Mouse (Mus musculus): Measurements from ENCODE around the gene Akap7. TPM values are rescaled to one million over a fixed set of nuclear protein-coding genes. Genes with fewer than 3 reads are reported as not detected.

Gene Akap7
- polyA plus RNA-seq, 1 experiment from 2014 or later = 17.0 TPM

DNA sequence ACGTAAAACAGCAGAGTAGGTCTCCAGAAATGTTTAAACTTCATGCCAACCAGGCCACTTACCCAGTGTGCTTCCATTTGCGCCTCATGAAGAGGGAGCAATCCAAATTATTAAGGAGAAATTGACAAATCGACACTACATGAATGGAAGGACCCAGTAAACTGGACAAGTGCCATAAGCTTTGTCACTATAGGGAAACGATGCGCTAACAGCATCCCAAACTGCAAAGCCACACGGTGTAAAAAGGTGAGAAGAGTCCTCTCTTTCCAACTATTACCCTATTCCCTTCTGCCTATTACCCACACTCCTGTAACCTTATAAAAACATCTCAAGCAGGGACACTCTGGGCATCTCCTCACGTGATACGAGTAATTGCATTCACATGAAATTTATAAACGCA is 11.8 kb downstream of the Akap7 start:
- 88% methylated on average over 9 of the region's 9 CpGs for WGBS
- no peak overlapping the region for H3K4me3 ChIP-seq
- H3K9me3 ChIP-seq = 0 out of 2 replicates have a peak, but pooled peaks cover 2% of the 10 kb centered on the region
- no peak overlapping the region for H3K27ac ChIP-seq (replicated peaks)
- H3K4me1 ChIP-seq = peaks cover 19% of the 10 kb centered on the region
- DNase-seq (ENCODE audit: low spot score) = no peak
- no peaks in the 10 kb centered on the region for H3K36me3 ChIP-seq (replicated peaks)
- H3K27me3 ChIP-seq (replicated peaks; ENCODE audit: low read depth, poor library complexity, severe bottlenecking) = no peaks in the 10 kb centered on the region

DNA sequence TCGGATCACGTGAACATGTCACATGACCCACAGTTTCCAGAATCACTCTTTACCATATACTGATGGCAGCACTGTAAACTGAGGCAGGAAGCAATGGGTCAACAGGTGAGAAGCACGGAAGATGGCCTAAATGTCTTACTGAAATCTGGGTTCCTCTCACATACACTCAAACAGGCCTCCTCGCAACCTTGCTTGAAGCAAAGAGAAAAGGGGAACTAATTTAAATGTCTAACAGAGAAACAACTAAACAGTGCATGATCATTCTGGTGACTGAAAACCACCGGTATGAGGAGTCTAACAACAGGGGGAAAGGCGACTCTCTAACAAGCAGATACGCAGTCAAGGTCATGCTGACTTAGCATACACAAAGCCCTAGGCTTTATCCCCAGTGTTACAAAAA is 12.7 kb downstream of the Akap7 start:
- Histone ChIP-seq H3K36me3 (replicated peaks) (no peaks in the 10 kb centered on the region), H3K9me3 (0 out of 2 replicates have a peak, but pooled peaks cover 2% of the 10 kb centered on the region), H3K27me3 (replicated peaks; ENCODE audit: low read depth, poor library complexity, severe bottlenecking) (no peaks in the 10 kb centered on the region), H3K4me1 (peaks cover 14% of the 10 kb centered on the region), H3K27ac (replicated peaks) (no peak overlapping the region), H3K4me3 (no peak overlapping the region)
- DNase-seq (ENCODE audit: low spot score) = no peak
- WGBS = 82% methylated on average over 7 of the region's 7 CpGs

DNA sequence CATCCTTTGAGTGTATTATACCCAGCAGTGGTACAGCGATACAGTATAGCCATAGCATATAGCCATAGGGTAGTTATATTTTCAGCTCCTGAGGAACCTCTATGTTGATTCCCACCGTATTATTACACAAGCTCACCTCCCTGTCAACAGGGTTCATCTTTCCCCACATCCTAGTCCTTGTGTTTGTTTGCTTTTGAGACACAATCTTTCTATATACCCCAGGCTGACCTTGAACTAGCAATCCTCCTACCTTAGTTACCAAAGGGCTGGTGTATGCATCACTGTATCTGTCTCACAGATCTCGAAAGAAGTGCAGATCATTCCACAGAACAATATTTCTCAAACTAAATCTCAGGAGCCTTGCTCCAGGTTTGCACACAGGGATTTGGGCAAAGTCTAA is 13.9 kb downstream of the Akap7 start:
- Histone ChIP-seq H3K36me3 (replicated peaks) (0 out of 2 replicates have a peak, but pooled peaks cover 1% of the 10 kb centered on the region), H3K27ac (replicated peaks) (no peak overlapping the region), H3K9me3 (no peaks in the 10 kb centered on the region), H3K4me3 (no peak overlapping the region), H3K27me3 (replicated peaks; ENCODE audit: low read depth, poor library complexity, severe bottlenecking) (no peaks in the 10 kb centered on the region), H3K4me1 (peaks cover 14% of the 10 kb centered on the region)
- DNase-seq (ENCODE audit: low spot score) = no peak
- WGBS = 94% methylated on average over 3 of the region's 3 CpGs

DNA sequence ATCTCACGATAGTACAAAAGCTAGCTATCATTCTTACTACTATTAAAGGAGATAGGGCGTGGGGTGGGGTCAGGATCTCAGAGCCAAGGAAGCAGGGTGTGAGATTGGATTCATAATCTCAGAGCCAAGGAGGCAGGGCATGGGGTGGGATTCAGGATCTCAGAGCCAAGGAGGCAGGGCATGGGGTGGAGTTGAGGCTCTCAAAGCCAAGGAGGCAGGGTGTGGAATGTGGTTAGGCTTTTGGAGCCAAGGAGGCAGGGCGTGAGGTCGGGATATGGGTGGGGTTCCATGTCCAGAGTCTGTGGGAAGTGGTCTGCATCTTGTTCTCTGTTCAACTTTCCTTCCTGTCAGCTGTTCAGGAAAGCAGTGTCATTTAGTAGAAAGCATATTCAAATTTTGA is 16.6 kb downstream of the Akap7 start:
- no peaks in the 10 kb centered on the region for H3K9me3 ChIP-seq
- WGBS = 83% methylated on average over 4 of the region's 4 CpGs
- H3K27me3 ChIP-seq (replicated peaks; ENCODE audit: low read depth, poor library complexity, severe bottlenecking) = no peaks in the 10 kb centered on the region
- no peak overlapping the region for H3K27ac ChIP-seq (replicated peaks)
- H3K4me3 ChIP-seq = no peak overlapping the region
- H3K36me3 ChIP-seq (replicated peaks) = peaks cover 4% of the 10 kb centered on the region; the same call in 1 of the 2 replicates
- H3K4me1 ChIP-seq = no peaks in the 10 kb centered on the region
- no peak for DNase-seq (ENCODE audit: low spot score)

DNA sequence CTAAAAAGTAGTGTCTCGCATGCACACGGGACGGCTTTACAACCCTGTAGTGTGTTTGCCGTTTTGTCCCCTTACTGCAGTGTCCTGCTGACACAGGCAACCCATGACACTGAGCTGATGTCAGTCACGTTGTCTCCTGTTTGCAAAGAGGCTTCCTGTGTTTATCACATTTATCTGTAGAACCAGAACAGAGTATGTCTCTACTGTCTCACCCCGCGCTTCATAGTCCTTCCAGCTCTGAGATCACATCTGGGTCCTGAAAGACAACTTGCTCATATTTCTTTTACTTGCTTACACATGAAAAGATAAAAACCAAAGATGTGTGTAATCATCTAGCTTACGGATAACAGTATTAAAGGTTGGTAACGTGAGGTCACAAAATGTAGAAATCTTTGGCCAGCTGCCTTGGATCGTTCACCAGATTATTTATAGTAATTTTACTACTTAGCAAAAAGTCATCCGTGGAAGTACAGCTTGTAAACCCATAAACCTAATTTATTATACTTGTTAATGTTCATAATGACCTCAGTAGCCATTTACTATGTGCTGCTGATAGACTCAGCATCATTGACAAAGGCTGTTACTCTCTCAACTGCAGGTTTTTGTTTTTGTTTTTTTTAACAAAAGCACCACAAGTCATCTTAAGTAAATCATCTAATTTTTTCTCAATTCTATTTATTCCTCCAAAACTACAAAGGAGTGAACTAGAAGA is 22.4 kb downstream of the Akap7 start:
- Histone ChIP-seq H3K36me3 (replicated peaks) (peaks cover 9% of the 10 kb centered on the region; the same call in 1 of the 2 replicates), H3K9me3 (no peaks in the 10 kb centered on the region), H3K27me3 (replicated peaks; ENCODE audit: low read depth, poor library complexity, severe bottlenecking) (no peaks in the 10 kb centered on the region), H3K4me1 (peaks cover 14% of the 10 kb centered on the region), H3K4me3 (no peak overlapping the region), H3K27ac (replicated peaks) (no peak overlapping the region)
- WGBS = 90% methylated on average over 11 of the region's 11 CpGs
- DNase-seq (ENCODE audit: low spot score) = no peak

DNA sequence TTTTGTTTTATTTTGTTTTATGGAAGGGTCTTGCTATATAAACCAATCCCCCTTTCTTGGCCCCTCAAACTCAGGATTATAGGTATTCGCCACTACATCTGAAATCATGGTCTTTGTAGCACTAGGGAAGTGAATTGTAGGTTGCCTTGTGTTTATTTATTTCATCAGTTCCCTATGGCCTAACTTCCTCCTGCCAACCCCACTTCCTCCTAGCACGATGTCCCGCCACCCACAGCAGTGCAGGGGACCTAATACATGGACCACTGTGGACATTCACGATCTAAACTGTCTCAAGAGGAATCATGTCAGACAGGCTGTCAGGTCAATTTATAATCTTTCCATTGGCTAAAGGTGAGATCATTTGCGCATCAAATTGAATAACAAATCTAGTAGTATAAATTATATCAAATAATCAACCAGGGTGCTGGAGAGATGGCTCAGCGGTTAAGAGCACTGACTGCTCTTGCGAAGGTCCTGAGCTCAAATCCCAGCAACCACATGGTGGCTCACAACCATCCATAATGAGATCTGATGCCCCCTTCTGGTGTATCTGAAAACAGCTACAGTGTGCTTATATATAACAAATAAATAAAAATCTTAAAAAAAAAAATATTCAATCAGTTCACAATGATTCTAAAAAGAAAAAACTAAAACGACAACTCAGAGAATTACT is 23.1 kb downstream of the Akap7 start:
- Histone ChIP-seq H3K4me1 (peaks cover 14% of the 10 kb centered on the region), H3K9me3 (no peaks in the 10 kb centered on the region), H3K27me3 (replicated peaks; ENCODE audit: low read depth, poor library complexity, severe bottlenecking) (no peaks in the 10 kb centered on the region), H3K36me3 (replicated peaks) (peaks cover 9% of the 10 kb centered on the region; the same call in 1 of the 2 replicates), H3K27ac (replicated peaks) (no peak overlapping the region), H3K4me3 (no peak overlapping the region)
- 90% methylated on average over 8 of the region's 8 CpGs for WGBS
- no peak for DNase-seq (ENCODE audit: low spot score)

DNA sequence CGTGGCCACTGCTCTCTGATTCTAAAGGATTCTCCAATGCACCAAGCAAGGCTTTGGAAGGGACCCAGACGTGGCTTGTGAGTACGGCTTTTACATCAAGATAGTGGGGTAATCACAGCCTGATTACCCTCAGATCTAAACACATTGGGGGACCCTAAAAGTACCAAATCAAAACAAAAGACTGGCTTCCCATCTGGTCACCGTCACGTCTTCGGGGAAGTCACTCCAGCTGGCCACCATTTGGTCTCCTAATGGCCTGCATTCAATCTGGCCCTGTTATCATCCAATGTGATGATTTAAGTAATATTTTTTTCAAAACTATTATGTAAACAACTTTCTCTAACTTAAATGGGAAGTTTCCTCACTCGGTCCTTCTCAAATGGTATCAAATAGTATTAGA is 24.3 kb downstream of the Akap7 start:
- no peak for DNase-seq (ENCODE audit: low spot score)
- 86% methylated on average over 7 of the region's 7 CpGs for WGBS
- Histone ChIP-seq H3K36me3 (replicated peaks) (peaks cover 5% of the 10 kb centered on the region; the same call in 1 of the 2 replicates), H3K4me1 (peaks cover 14% of the 10 kb centered on the region), H3K27ac (replicated peaks) (no peak overlapping the region), H3K9me3 (no peaks in the 10 kb centered on the region), H3K4me3 (no peak overlapping the region), H3K27me3 (replicated peaks; ENCODE audit: low read depth, poor library complexity, severe bottlenecking) (no peaks in the 10 kb centered on the region)

DNA sequence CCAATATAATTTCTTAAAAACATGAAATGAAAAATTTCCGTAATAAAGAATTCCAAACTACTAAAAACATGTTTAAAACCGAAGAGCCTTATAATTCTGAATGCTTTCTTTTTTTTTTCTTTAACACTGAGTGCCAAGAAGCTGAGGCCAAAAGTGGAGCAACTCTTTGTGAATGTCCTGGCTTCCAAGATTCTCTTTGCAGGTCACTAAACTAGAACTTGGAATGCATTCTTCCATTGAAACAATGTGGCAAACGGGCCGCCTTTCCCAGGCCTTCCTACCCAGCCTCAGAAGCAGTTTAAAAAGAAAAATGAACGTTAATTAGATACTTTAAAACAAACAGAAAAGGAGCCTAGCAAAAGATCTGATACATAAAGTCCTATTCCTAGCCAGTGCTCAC is 27.5 kb downstream of the Akap7 start:
- Histone ChIP-seq H3K27me3 (replicated peaks; ENCODE audit: low read depth, poor library complexity, severe bottlenecking) (no peaks in the 10 kb centered on the region), H3K27ac (replicated peaks) (no peak overlapping the region), H3K4me3 (no peak overlapping the region), H3K9me3 (no peaks in the 10 kb centered on the region), H3K4me1 (peaks cover 14% of the 10 kb centered on the region), H3K36me3 (replicated peaks) (peaks cover 5% of the 10 kb centered on the region; the same call in 1 of the 2 replicates)
- 81% methylated on average over 5 of the region's 5 CpGs for WGBS
- DNase-seq (ENCODE audit: low spot score) = no peak

DNA sequence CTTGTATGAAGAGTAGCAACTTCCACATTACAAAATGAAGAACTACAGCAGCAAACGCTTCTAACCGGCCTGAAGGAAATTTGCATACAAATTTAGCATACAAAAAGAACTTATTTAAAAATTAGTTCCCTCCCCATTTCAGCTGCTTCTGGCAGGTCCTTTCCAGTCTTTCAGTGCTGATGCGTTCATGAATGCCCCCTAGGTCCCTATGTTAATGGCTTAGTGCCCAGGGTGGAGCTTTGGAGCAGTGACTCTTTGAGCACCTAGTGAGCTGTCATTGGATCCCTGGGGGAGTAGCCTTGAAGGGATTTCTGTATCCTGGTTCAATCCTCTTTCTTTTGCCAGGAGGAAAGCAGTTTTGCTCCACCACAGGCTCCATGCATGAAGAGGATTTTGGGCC is 28.3 kb downstream of the Akap7 start:
- H3K36me3 ChIP-seq (replicated peaks) = peaks cover 5% of the 10 kb centered on the region; the same call in 1 of the 2 replicates
- 55% methylated on average over 3 of the region's 3 CpGs for WGBS
- DNase-seq (ENCODE audit: low spot score) = no peak

DNA sequence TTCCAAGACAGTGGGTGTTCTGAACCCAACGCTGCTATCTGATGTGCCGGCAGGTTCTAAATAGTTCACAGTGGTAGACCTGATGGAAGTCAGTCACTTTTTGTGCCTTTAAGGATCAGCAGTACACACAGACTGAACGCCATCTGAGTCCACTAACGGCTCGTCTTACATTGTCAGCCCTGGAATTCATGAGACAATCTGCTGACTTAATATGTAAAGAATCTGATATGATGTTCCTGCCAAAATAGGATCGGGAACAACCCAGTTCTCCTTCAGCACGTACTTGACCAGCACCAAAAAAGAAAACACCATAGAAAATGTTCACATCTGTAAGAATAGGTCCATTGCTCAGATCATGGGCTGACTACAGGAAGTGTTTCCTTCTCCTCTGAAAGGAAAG is 32.2 kb downstream of the Akap7 start:
- no peak for DNase-seq (ENCODE audit: low spot score)
- WGBS = 84% methylated on average over 7 of the region's 7 CpGs
- no peaks in the 10 kb centered on the region for H3K9me3 ChIP-seq
- no peak overlapping the region for H3K4me3 ChIP-seq
- peaks cover 7% of the 10 kb centered on the region; the same call in 1 of the 2 replicates for H3K36me3 ChIP-seq (replicated peaks)
- no peak overlapping the region for H3K27ac ChIP-seq (replicated peaks)
- H3K27me3 ChIP-seq (replicated peaks; ENCODE audit: low read depth, poor library complexity, severe bottlenecking) = no peaks in the 10 kb centered on the region
- peaks cover 9% of the 10 kb centered on the region for H3K4me1 ChIP-seq

More for the DNA sequence above, 28.3 kb downstream of the Akap7 start:
- H3K4me1 ChIP-seq = peaks cover 14% of the 10 kb centered on the region
- H3K9me3 ChIP-seq = no peaks in the 10 kb centered on the region
- H3K4me3 ChIP-seq = no peak overlapping the region
- H3K27ac ChIP-seq (replicated peaks) = no peak overlapping the region
- H3K27me3 ChIP-seq (replicated peaks; ENCODE audit: low read depth, poor library complexity, severe bottlenecking) = no peaks in the 10 kb centered on the region

DNA sequence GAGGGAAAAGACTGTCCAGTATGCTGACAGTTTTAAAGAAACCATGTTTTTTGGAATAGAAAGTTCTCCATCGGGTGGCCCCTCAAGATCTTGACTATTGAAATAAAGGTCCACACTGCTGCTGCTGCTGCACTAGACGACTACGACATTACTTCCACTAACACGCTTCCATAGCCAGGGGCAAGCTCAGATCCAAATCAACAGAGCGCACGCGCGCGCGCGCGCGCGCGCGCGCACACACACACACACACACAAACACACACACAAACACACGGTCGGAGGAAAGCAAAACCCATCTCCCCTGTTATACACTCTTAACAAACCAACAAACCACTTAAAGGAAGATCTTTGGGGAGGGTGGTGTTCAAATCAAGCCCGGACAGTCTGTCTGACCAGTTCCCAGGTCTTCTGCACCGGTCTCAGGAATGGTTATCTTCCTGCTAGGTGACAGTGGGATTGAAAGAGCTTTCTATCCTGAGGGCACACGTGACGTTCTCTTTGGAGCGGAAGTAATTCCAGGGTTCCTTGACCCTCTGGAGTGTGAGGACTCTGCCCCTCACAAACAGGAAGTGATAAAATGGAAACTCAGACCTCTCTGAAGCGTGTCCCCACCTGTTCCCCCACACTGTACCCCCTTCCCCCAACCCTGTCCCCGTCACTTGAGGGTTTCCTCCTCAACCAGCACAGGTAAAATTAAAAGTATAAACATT is 32.9 kb downstream of the Akap7 start:
- Histone ChIP-seq H3K4me3 (no peak overlapping the region), H3K4me1 (peaks cover 9% of the 10 kb centered on the region), H3K36me3 (replicated peaks) (peaks cover 14% of the 10 kb centered on the region), H3K27ac (replicated peaks) (no peak overlapping the region), H3K9me3 (no peaks in the 10 kb centered on the region), H3K27me3 (replicated peaks; ENCODE audit: low read depth, poor library complexity, severe bottlenecking) (no peaks in the 10 kb centered on the region)
- no peak for DNase-seq (ENCODE audit: low spot score)
- 85% methylated on average over 26 of the region's 26 CpGs for WGBS

DNA sequence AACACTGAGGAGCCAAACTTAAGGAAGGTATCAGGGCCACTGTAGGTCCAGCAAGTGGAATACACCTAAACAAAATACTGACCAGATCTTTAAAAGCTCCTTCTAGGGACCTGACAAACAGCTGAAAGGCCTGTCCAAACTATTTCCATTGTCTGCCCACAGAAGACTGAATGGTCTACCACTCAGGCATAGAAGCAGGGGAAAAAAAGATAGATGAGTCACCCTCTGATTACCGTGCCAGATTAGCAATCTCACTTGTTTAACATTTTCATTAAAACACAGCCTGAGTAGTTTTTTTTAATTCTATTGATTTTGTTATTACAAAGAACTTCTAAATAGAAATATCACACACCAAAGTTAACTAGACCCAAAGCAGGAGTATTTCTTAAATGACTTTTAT is 33.9 kb downstream of the Akap7 start:
- H3K36me3 ChIP-seq (replicated peaks) = peaks cover 14% of the 10 kb centered on the region
- no peaks in the 10 kb centered on the region for H3K9me3 ChIP-seq
- WGBS = 89% methylated on average over 1 of the region's 1 CpGs
- H3K4me3 ChIP-seq = no peak overlapping the region
- peaks cover 9% of the 10 kb centered on the region for H3K4me1 ChIP-seq
- no peaks in the 10 kb centered on the region for H3K27me3 ChIP-seq (replicated peaks; ENCODE audit: low read depth, poor library complexity, severe bottlenecking)
- H3K27ac ChIP-seq (replicated peaks) = no peak overlapping the region
- no peak for DNase-seq (ENCODE audit: low spot score)
